Comparison of ENCODE assay signal across 14 mouse cellular contexts in the genomic region with DNA sequence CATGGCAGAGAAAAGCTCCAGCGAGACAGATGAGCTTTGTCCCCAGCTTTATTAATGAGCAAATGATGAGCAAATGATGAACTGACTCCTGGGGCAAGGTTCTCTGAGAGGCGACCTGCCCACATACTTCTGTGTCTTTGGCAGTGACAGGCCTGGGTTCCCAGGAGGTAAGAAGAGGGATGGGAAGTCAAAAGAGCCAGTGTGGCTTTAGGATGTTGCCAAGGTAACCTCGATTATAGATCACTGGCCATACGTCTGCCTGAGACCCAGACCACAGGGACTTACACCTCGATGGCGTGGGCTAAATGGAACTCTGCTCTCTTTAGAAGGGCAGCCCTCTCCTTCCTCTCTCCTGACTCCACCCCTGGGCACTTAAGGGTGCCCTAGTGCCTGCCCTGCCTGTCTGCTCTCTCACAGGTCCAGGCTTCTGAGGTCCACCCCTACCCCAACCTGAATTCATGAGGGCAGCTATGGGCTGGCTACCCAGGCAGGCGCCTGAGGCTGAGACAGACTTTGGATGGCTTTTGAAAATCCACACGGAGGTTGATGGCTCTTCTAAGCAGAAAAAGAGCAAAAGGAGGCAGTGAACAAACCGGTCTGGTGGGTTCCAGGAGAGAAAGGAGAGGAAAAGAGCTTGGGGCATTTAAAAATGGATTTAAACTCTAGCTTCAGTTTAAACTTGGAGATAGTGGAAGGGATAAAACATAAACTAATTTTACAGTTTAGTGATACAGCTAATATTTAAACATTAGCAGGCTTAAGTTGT. TPM values are rescaled to one million over a fixed set of nuclear protein-coding genes. Genes with fewer than 3 reads are reported as not detected.
DNase-seq lines count a peak whose midpoint lies in the region; ATAC-seq and TF ChIP-seq lines count a peak whose summit lies in the region.
"Had no signal": no experiment of that assay in that cellular context is flagged by ENCODE, and none has a peak within 500 bp of the region (broad histone marks: within the 10 kb centered on the region; RNA-seq: fewer than 3 reads in every experiment).

No protein-coding gene starts in this region.

- TF ChIP-seq CTCF in kidney, postnatal 0 days (IDR thresholded peaks at IDR 0.05; ENCODE audit: low read depth): no peak

- H3K27ac ChIP-seq in embryonic facial prominence, embryonic 12.5 days: peak overlapping the region; percentile 36; the same call in 1 of the 2 replicates
- peak overlapping the region; percentile 62 for H3K27ac ChIP-seq in kidney, postnatal 0 days
- H3K27ac ChIP-seq: forebrain, embryonic 13.5 days had no signal

- no peaks in the 10 kb centered on the region for H3K4me1 ChIP-seq in embryonic facial prominence, embryonic 12.5 days
- H3K4me1 ChIP-seq in kidney, postnatal 0 days (replicated peaks; ENCODE audit: insufficient read depth, low read length): no peaks in the 10 kb centered on the region
- H3K4me1 ChIP-seq: forebrain, embryonic 13.5 days had no signal

- no peak for ATAC-seq in embryonic facial prominence, embryonic 12.5 days (ENCODE audit: insufficient number of reproducible peaks, insufficient read depth, low FRiP score, low TSS enrichment)
- ATAC-seq in kidney, postnatal 0 days (replicated peaks; ENCODE audit: low FRiP score, low read depth): no peak
- ATAC-seq in megakaryocyte-erythroid progenitor cell, adult 5-6 weeks (replicated peaks; ENCODE audit: low FRiP score, low TSS enrichment, poor library complexity, severe bottlenecking): no peak
- ATAC-seq: forebrain, embryonic 13.5 days had no signal

- no peak overlapping the region for H3K9ac ChIP-seq in embryonic facial prominence, embryonic 12.5 days
- H3K9ac ChIP-seq in kidney, postnatal 0 days (ENCODE audit: low read depth, low read length): no peak overlapping the region
- H3K9ac ChIP-seq: forebrain, embryonic 13.5 days had no signal

- no peak overlapping the region for H3K4me3 ChIP-seq in embryonic facial prominence, embryonic 12.5 days
- no peak overlapping the region for H3K4me3 ChIP-seq in kidney, postnatal 0 days (replicated peaks; ENCODE audit: low read depth, low read length)
- H3K4me3 ChIP-seq: forebrain, embryonic 13.5 days; myocyte had no signal

- H3K36me3 ChIP-seq in embryonic facial prominence, embryonic 12.5 days: no peaks in the 10 kb centered on the region
- H3K36me3 ChIP-seq in kidney, postnatal 0 days (ENCODE audit: insufficient read depth, low read length): no peaks in the 10 kb centered on the region

- H3K27me3 ChIP-seq in embryonic facial prominence, embryonic 12.5 days: no peaks in the 10 kb centered on the region
- H3K27me3 ChIP-seq in kidney, postnatal 0 days (ENCODE audit: insufficient read depth, low read length): no peaks in the 10 kb centered on the region
- H3K27me3 ChIP-seq: forebrain, embryonic 13.5 days had no signal

- 56% methylated on average over 9 of the region's 9 CpGs for WGBS in embryonic facial prominence, embryonic 12.5 days
- WGBS in kidney, postnatal 0 days: 50% methylated on average over 9 of the region's 9 CpGs

- H3K4me2 ChIP-seq in embryonic facial prominence, embryonic 12.5 days (replicated peaks): no peak overlapping the region
- 0 out of 2 replicates have a peak overlapping the region, but pooled peaks have one; percentile 2 for H3K4me2 ChIP-seq in kidney, postnatal 0 days (ENCODE audit: low read length)
- H3K4me2 ChIP-seq: forebrain, embryonic 13.5 days had no signal

- H3K9me3 ChIP-seq in embryonic facial prominence, embryonic 12.5 days: no peaks in the 10 kb centered on the region
- H3K9me3 ChIP-seq in kidney, postnatal 0 days (replicated peaks; ENCODE audit: low read length): no peaks in the 10 kb centered on the region
- H3K9me3 ChIP-seq: forebrain, embryonic 13.5 days had no signal

- peak; percentile 11 for DNase-seq in embryo, embryonic 11 days
- no peak for DNase-seq in embryo, embryonic 10 days (ENCODE audit: low spot score)
- no peak for DNase-seq in kidney, postnatal 0 days (ENCODE audit: low spot score)
- peak; percentile 19 for DNase-seq in lung, postnatal 14 days
- no peak for DNase-seq in adrenal gland, adult (ENCODE audit: inconsistent age in 2 of 2, low spot score in 1 of 2)
- DNase-seq in cerebellum, adult 18-20 months: no peak
- DNase-seq: cerebellum, postnatal 14 days; gastrocnemius, postnatal 25 days had no signal

RNA-seq across cellular contexts. Expression of gene Vtcn1, which starts 31.0 kb away (rescaled TPM):
- polyA plus RNA-seq in embryonic facial prominence, embryonic 12.5 days (2016; fragmentation: Nextera tagmentation; extraction: Ambion mirVana): 0.11 TPM in 1 of 2 replicates, not detected in the other
- polyA plus RNA-seq in kidney, postnatal 0 days (2015; fragmentation: Nextera tagmentation; extraction: Ambion mirVana): 0.46 and 0.55 TPM in 2 replicates
- not detected in 2 replicates for total RNA-seq in megakaryocyte-erythroid progenitor cell, adult 5-6 weeks (2014; fragmentation: Nextera tagmentation)
- total RNA-seq in megakaryocyte-erythroid progenitor cell, adult 5-6 weeks (2017): not detected in 2 replicates
- total RNA-seq: layer of hippocampus, adult 8-10 months had no signal
- polyA plus RNA-seq: forebrain, embryonic 13.5 days; limb, embryonic 11.5 days had no signal

Comparison
In these comparisons a context has a peak if more than half of its experiments do, and no peak if none do; other contexts are left out.
1. DNase-seq: peak in embryo, embryonic 11 days (single experiment) and lung, postnatal 14 days (single experiment); none in embryo, embryonic 10 days (single experiment), kidney, postnatal 0 days (single experiment), adrenal gland, adult (0 of 2) and cerebellum, adult 18-20 months (0 of 2).